Mouse (Mus musculus) bone marrow, adult 2 months (tissue): ENCODE data around the gene Rnase10. TPM values are rescaled to one million over a fixed set of nuclear protein-coding genes. Genes with fewer than 3 reads are reported as not detected.
A peak's percentile ranks its signal among the peaks of the same experiment; 100 is the strongest.

Experiments used
- H3K27ac ChIP-seq: fragments of 200-500 bp; 2 replicates; pipeline ENCODE4 v1.5.1; 2012; ENCODE audit warnings: low read depth, mild to moderate bottlenecking, control low read depth, inconsistent platforms, low read length; ENCODE audit not compliant: control insufficient read depth, poor library complexity, insufficient read depth
- H3K4me1 ChIP-seq: fragments of 200-500 bp; 2 replicates; pipeline ENCODE4 v1.6.1; 2011; ENCODE audit warnings: low read length; ENCODE audit not compliant: control insufficient read depth, insufficient read depth
- H3K4me3 ChIP-seq: fragments of 200-500 bp; replicated peaks from 2 replicates; pipeline ENCODE3; 2011; ENCODE audit warnings: mild to moderate bottlenecking, low read depth, low read length, control low read depth; ENCODE audit not compliant: control insufficient read depth
- CTCF ChIP-seq: fragments of 200-500 bp; IDR thresholded peaks from 2 replicates; pipeline ENCODE4 v1.5.1; 2011; ENCODE audit warnings: low read length, control low read depth; ENCODE audit not compliant: control insufficient read depth, insufficient read depth
- POLR2A ChIP-seq: fragments of 200-500 bp; IDR thresholded peaks from 2 replicates; pipeline ENCODE4 v1.6.1; 2011; ENCODE audit warnings: low read depth, mild to moderate bottlenecking, control low read depth, low read length, borderline replicate concordance; ENCODE audit not compliant: control insufficient read depth
- WGBS: fragments of 180-500 bp; shearing (Covaris S2); methylation state at CpG from one replicate; pipeline ENCODE4 v1.1.7; 2018; 5-methylcytosine and 5-hydroxymethylcytosine counted together
- polyA plus RNA-seq: library from polyadenylated mRNA; stranded (reverse); fragments of >200 nt; gene quantifications from 2 replicates; pipeline ENCODE4 v1.2.4, GENCODE M21; 2011; ENCODE audit warnings: low replicate concordance; ENCODE audit not compliant: missing spikeins, insufficient read depth, insufficient read length

Gene Rnase10
- polyA plus RNA-seq, 1 experiment, result not detected

GRCm38 (mm10) chr14:51050063-51050462, 42.5 kb downstream of the Rnase10 start, which contains the start of gene Rnase11:
Gene Rnase11 (minus strand): TSS chr14:51050163.
- Histone ChIP-seq H3K4me1 (peaks cover 2% of the 10 kb centered on the region), H3K27ac (no peak within 1 kb of the TSS), H3K4me3 (no peak within 1 kb of the TSS)
- TF ChIP-seq POLR2A (no peak), CTCF (no peak)
- WGBS, result 73% methylated on average over 2 of the region's 2 CpGs

- H3K27ac ChIP-seq, result no peak overlapping the region
- 70% methylated on average over 5 of the region's 5 CpGs for WGBS
- H3K4me1 ChIP-seq, result peaks cover 2% of the 10 kb centered on the region
- TF ChIP-seq CTCF (no peak), POLR2A (no peak)
- no peak overlapping the region for H3K4me3 ChIP-seq
These were observed 44.4 kb downstream of the Rnase10 start for GRCm38 (mm10) chr14:51051941-51052340.

- no peak for TF ChIP-seq POLR2A
- TF ChIP-seq CTCF, result no peak
- WGBS, result 78% methylated on average over 5 of the region's 5 CpGs
- H3K4me1 ChIP-seq, result no peaks in the 10 kb centered on the region; the same call in none of the 2 replicates
- H3K4me3 ChIP-seq, result no peak overlapping the region
- H3K27ac ChIP-seq, result no peak overlapping the region
These were observed 45.6 kb downstream of the Rnase10 start for GRCm38 (mm10) chr14:51053176-51053575.

- Histone ChIP-seq H3K4me1 (no peaks in the 10 kb centered on the region; the same call in none of the 2 replicates), H3K4me3 (no peak overlapping the region), H3K27ac (peak overlapping the region; percentile 27; the same call in 1 of the 2 replicates)
- TF ChIP-seq POLR2A, result no peak
- TF ChIP-seq CTCF, result no peak
- WGBS, result 53% methylated on average over 13 of the region's 13 CpGs
These were observed 47.0 kb downstream of the Rnase10 start for GRCm38 (mm10) chr14:51054243-51055237.

- H3K4me3 ChIP-seq, result peak within 1 kb of the TSS; percentile 30
- TF ChIP-seq CTCF, result no peak
- no peak for TF ChIP-seq POLR2A
- H3K4me1 ChIP-seq, result peaks cover 1% of the 10 kb centered on the region; the same call in 1 of the 2 replicates
- 3% methylated on average over 9 of the region's 9 CpGs for WGBS
- peak within 1 kb of the TSS; percentile 7; the same call in 1 of the 2 replicates for H3K27ac ChIP-seq
These were observed 49.9 kb downstream of the Rnase10 start, which contains the start of gene Rnase12 for GRCm38 (mm10) chr14:51057401-51057831. Gene Rnase12 (minus strand): TSS chr14:51057661.

Other genes with a start within 250 kb of the Rnase10 start
- gene Ttc5, start 222.2 kb upstream of the Rnase10 start, polyA plus RNA-seq, result 17.8 and 28.7 TPM in 2 replicates
- not detected in 2 replicates for gene Ccnb1ip1, start 200.0 kb upstream of the Rnase10 start, polyA plus RNA-seq
- 24.4 and 40.2 TPM in 2 replicates for gene Parp2, start 199.9 kb upstream of the Rnase10 start, polyA plus RNA-seq
- 60.8 and 102 TPM in 2 replicates for gene Tep1, start 137.2 kb upstream of the Rnase10 start, polyA plus RNA-seq
- 0.29 TPM in 1 of 2 replicates, not detected in the other for gene Klhl33, start 110.2 kb upstream of the Rnase10 start, polyA plus RNA-seq
- 43.6 and 67.6 TPM in 2 replicates for gene Osgep, start 82.9 kb upstream of the Rnase10 start, polyA plus RNA-seq
- 18.1 and 41.6 TPM in 2 replicates for gene Apex1, start 82.8 kb upstream of the Rnase10 start, polyA plus RNA-seq
- gene Pip4p1, start 76.9 kb upstream of the Rnase10 start, polyA plus RNA-seq, result 33.3 and 67.6 TPM in 2 replicates
- 112 and 145 TPM in 2 replicates for gene Pnp, start 76.7 kb upstream of the Rnase10 start, polyA plus RNA-seq
- 21.3 TPM in 1 of 2 replicates, not detected in the other for gene Gm49342, start 63.2 kb upstream of the Rnase10 start, polyA plus RNA-seq
- 70.8 and 109 TPM in 2 replicates for gene Pnp2, start 51.8 kb upstream of the Rnase10 start, polyA plus RNA-seq
- not detected in 2 replicates for gene Rnase9, start 34.1 kb downstream of the Rnase10 start, polyA plus RNA-seq
- gene Rnase11, start 42.4 kb downstream of the Rnase10 start, polyA plus RNA-seq, result not detected in 2 replicates
- 4.9 TPM in 1 of 2 replicates, not detected in the other for gene Rnase12, start 49.9 kb downstream of the Rnase10 start, polyA plus RNA-seq
- gene Olfr750, start 66.7 kb downstream of the Rnase10 start, polyA plus RNA-seq, result not detected in 2 replicates
- 3.1 and 8.7 TPM in 2 replicates for gene Rnase4, start 83.3 kb downstream of the Rnase10 start, polyA plus RNA-seq
- gene Ang, start 83.4 kb downstream of the Rnase10 start, polyA plus RNA-seq, result 4.4 and 7.2 TPM in 2 replicates
- not detected in 2 replicates for gene Eddm3b, start 106.7 kb downstream of the Rnase10 start, polyA plus RNA-seq
- gene Rnase6, start 116.2 kb downstream of the Rnase10 start, polyA plus RNA-seq, result 11.6 and 19.4 TPM in 2 replicates
- gene Rnase1, start 139.0 kb downstream of the Rnase10 start, polyA plus RNA-seq, result not detected in 2 replicates
- gene Rnase2b, start 154.5 kb downstream of the Rnase10 start, polyA plus RNA-seq, result not detected in 2 replicates
- gene Ang2, start 191.4 kb downstream of the Rnase10 start, polyA plus RNA-seq, result not detected in 2 replicates
- not detected in 2 replicates for gene Ear14, start 195.6 kb downstream of the Rnase10 start, polyA plus RNA-seq
- gene Rnase2a, start 248.4 kb downstream of the Rnase10 start, polyA plus RNA-seq, result 1.5 TPM in 1 of 2 replicates, not detected in the other